In the genomic region with DNA sequence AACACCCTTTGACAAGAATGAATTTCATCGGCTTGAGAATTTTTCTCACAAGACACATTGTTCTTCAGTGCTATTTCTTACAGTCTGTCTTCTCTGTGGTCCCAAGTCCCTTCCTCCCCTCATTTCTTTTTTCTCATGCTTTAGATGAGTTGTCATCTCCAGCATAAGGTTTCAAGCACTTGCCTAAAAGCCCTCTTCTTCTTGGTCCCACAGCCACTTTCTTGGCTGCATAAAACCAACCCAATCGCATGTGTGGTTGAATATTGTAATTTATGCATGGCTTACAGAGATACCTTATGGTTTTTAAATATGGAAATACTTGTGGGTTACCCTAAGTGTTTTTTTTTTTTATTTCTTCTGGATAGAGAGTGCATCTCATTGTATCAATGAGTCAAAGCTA, we compare ENCODE assay signal across 29 mouse cellular contexts.
"Had no signal": no experiment of that assay in that cellular context is flagged by ENCODE, and none has a peak within 500 bp of the region (broad histone marks: within the 10 kb centered on the region; RNA-seq: fewer than 3 reads in every experiment).

No protein-coding gene starts in this region.

- H3K27me3 ChIP-seq: heart, embryonic 12.5 days; hindbrain, embryonic 12.5 days; intestine, embryonic 15.5 days; limb, embryonic 12.5 days; liver, embryonic 13.5 days; liver, embryonic 15.5 days had no signal

- H3K9ac ChIP-seq: heart, embryonic 12.5 days; hindbrain, embryonic 12.5 days; hindbrain, embryonic 14.5 days; intestine, embryonic 15.5 days; limb, embryonic 12.5 days; liver, embryonic 13.5 days; liver, embryonic 15.5 days; liver, postnatal 0 days had no signal

- H3K9me3 ChIP-seq: heart, embryonic 10.5 days; heart, embryonic 12.5 days; hindbrain, embryonic 10.5 days; hindbrain, embryonic 12.5 days; intestine, embryonic 15.5 days; limb, embryonic 10.5 days; limb, embryonic 12.5 days; liver, embryonic 13.5 days; liver, embryonic 15.5 days had no signal

- ATAC-seq: hindbrain, embryonic 16.5 days; inflammation-experienced regulatory T-cells, adult 6 months; intestine, embryonic 15.5 days; intestine, postnatal 0 days; liver, postnatal 0 days had no signal

- H3K4me3 ChIP-seq: gastrocnemius, adult 2 months; heart, embryonic 10.5 days; heart, embryonic 12.5 days; hindbrain, embryonic 10.5 days; hindbrain, embryonic 12.5 days; intestine, embryonic 15.5 days; left cerebral cortex, adult 2 months; limb, embryonic 10.5 days; limb, embryonic 12.5 days; liver, embryonic 13.5 days; liver, embryonic 15.5 days had no signal

- H3K4me1 ChIP-seq: heart, embryonic 10.5 days; heart, embryonic 12.5 days; hindbrain, embryonic 10.5 days; hindbrain, embryonic 12.5 days; intestine, embryonic 15.5 days; limb, embryonic 12.5 days; liver, embryonic 13.5 days; liver, embryonic 15.5 days had no signal

- H3K27ac ChIP-seq: gastrocnemius, adult 2 months; heart, embryonic 10.5 days; hindbrain, embryonic 10.5 days; hindbrain, embryonic 12.5 days; hindbrain, embryonic 14.5 days; intestine, embryonic 15.5 days; left cerebral cortex, adult 2 months; limb, embryonic 10.5 days; limb, embryonic 12.5 days; liver, embryonic 13.5 days; liver, embryonic 15.5 days had no signal

- DNase-seq: gastrocnemius, adult 2 months; gastrocnemius, postnatal 10 days; gastrocnemius, postnatal 25 days; heart, adult 18-20 months; heart, postnatal 10 days; heart, postnatal 4 days; kidney, adult 18-20 months; kidney, adult 8-10 months; kidney, postnatal 10 days; kidney, postnatal 25 days; kidney, postnatal 4 days; layer of hippocampus, adult 9-11 months; liver; liver, embryonic 13.5 days; liver, postnatal 0 days had no signal

- H3K36me3 ChIP-seq: heart, embryonic 10.5 days; heart, embryonic 12.5 days; hindbrain, embryonic 10.5 days; hindbrain, embryonic 12.5 days; intestine, embryonic 15.5 days; limb, embryonic 10.5 days; limb, embryonic 12.5 days; liver, embryonic 13.5 days; liver, embryonic 15.5 days had no signal

- H3K4me2 ChIP-seq: heart, embryonic 12.5 days; hindbrain, embryonic 12.5 days; hindbrain, embryonic 14.5 days; intestine, embryonic 15.5 days; limb, embryonic 12.5 days; liver, embryonic 11.5 days; liver, embryonic 13.5 days; liver, embryonic 15.5 days had no signal
